Comparison of ENCODE assay signal across 22 mouse cellular contexts in genomic region chr6:53477501-53477900, GRCm38 (mm10).
A peak's percentile ranks its signal among the peaks of the same experiment; 100 is the strongest.
DNase-seq lines count a peak whose midpoint lies in the region; ATAC-seq and TF ChIP-seq lines count a peak whose summit lies in the region.
"Had no signal": no experiment of that assay in that cellular context is flagged by ENCODE, and none has a peak within 500 bp of the region (broad histone marks: within the 10 kb centered on the region; RNA-seq: fewer than 3 reads in every experiment).

No protein-coding gene starts in this region.

- H3K4me3 ChIP-seq in gastrocnemius, adult 2 months, result no peak overlapping the region
- H3K4me3 ChIP-seq in intestine, embryonic 14.5 days (ENCODE audit: low read depth, low read length), result no peak overlapping the region
- H3K4me3 ChIP-seq in intestine, embryonic 16.5 days (ENCODE audit: low read length), result no peak overlapping the region
- no peak overlapping the region for H3K4me3 ChIP-seq in liver, embryonic 11.5 days (ENCODE audit: low read depth, low read length)
- no peak overlapping the region for H3K4me3 ChIP-seq in liver, embryonic 12.5 days

- ATAC-seq in intestine, embryonic 14.5 days (replicated peaks; ENCODE audit: low FRiP score, low TSS enrichment, low read depth), result no peak
- no peak for ATAC-seq in intestine, embryonic 16.5 days
- no peak for ATAC-seq in liver, embryonic 11.5 days (replicated peaks; ENCODE audit: low FRiP score)
- ATAC-seq in liver, embryonic 12.5 days, result no peak
- ATAC-seq: activated CD4-positive, CD25-positive, alpha-beta regulatory T cell, adult 4 months; CD4-positive, CD25-positive, alpha-beta regulatory T cell, adult 4 months; Patski had no signal

- H3K27ac ChIP-seq in gastrocnemius, adult 2 months, result no peak overlapping the region
- H3K27ac ChIP-seq in intestine, embryonic 14.5 days (ENCODE audit: low read depth), result no peak overlapping the region
- no peak overlapping the region for H3K27ac ChIP-seq in intestine, embryonic 16.5 days (ENCODE audit: low read length)
- no peak overlapping the region for H3K27ac ChIP-seq in liver, embryonic 11.5 days (ENCODE audit: low read depth, low read length)
- H3K27ac ChIP-seq in liver, embryonic 12.5 days, result no peak overlapping the region

- 90% methylated on average over 5 of the region's 5 CpGs for WGBS in intestine, embryonic 14.5 days
- 90% methylated on average over 5 of the region's 5 CpGs for WGBS in intestine, embryonic 16.5 days
- 76% methylated on average over 5 of the region's 5 CpGs for WGBS in liver, embryonic 11.5 days
- WGBS in liver, embryonic 12.5 days (ENCODE audit: insufficient replicate concordance), result 68% methylated on average over 5 of the region's 5 CpGs

- H3K4me2 ChIP-seq in intestine, embryonic 14.5 days (ENCODE audit: low read length), result no peak overlapping the region
- no peak overlapping the region for H3K4me2 ChIP-seq in intestine, embryonic 16.5 days (ENCODE audit: low read depth, low read length)
- H3K4me2 ChIP-seq in liver, embryonic 11.5 days, result no peak overlapping the region
- no peak overlapping the region for H3K4me2 ChIP-seq in liver, embryonic 12.5 days

- intact Hi-C loops in gastrocnemius, adult 2 months (cut with DNase I), result loop anchor here (10.0 kb wide), 1 partner anchor 193 kb away; the partner anchor contains the start of gene Creb5

- DNase-seq in gastrocnemius, adult 2 months, result peak; percentile 24
- no peak for DNase-seq in gastrocnemius, postnatal 4 days (ENCODE audit: low spot score in 2 of 2)
- DNase-seq in heart, adult 11 months, result peak; percentile 91
- DNase-seq in heart, adult 8-10 months (ENCODE audit: low spot score), result no peak
- DNase-seq in intestine, embryonic 14.5 days (ENCODE audit: low spot score), result peak; percentile 27
- DNase-seq in liver, embryonic 11.5 days (ENCODE audit: low spot score), result peak; percentile 9
- DNase-seq: adrenal gland, adult 2 months; adrenal gland, adult 8-10 months; adrenal gland, postnatal 10 days; adrenal gland, postnatal 14 days; adrenal gland, postnatal 25 days; adrenal gland, postnatal 36 days; B cell, adult 2 months; cerebellum, adult 11 months; cerebellum, adult 11-12 months had no signal

- no peak overlapping the region for H3K9ac ChIP-seq in intestine, embryonic 14.5 days (ENCODE audit: low read length)
- H3K9ac ChIP-seq in intestine, embryonic 16.5 days (ENCODE audit: low read depth, low read length), result no peak overlapping the region
- no peak overlapping the region for H3K9ac ChIP-seq in liver, embryonic 11.5 days (ENCODE audit: low read depth, low read length)
- H3K9ac ChIP-seq in liver, embryonic 12.5 days, result no peak overlapping the region

- H3K9me3 ChIP-seq in intestine, embryonic 14.5 days (ENCODE audit: control insufficient read depth, low read length), result no peaks in the 10 kb centered on the region
- no peaks in the 10 kb centered on the region for H3K9me3 ChIP-seq in intestine, embryonic 16.5 days (ENCODE audit: control insufficient read depth, low read length)
- H3K9me3 ChIP-seq in liver, embryonic 11.5 days (ENCODE audit: control insufficient read depth, low read length), result no peaks in the 10 kb centered on the region
- H3K9me3 ChIP-seq in liver, embryonic 12.5 days (replicated peaks), result no peaks in the 10 kb centered on the region

- no peaks in the 10 kb centered on the region for H3K36me3 ChIP-seq in intestine, embryonic 14.5 days (ENCODE audit: control insufficient read depth, insufficient read depth, low read length)
- H3K36me3 ChIP-seq in intestine, embryonic 16.5 days (ENCODE audit: control insufficient read depth, insufficient read depth, low read length), result no peaks in the 10 kb centered on the region
- no peaks in the 10 kb centered on the region for H3K36me3 ChIP-seq in liver, embryonic 11.5 days (ENCODE audit: control insufficient read depth, insufficient read depth, low read length)
- H3K36me3 ChIP-seq in liver, embryonic 12.5 days, result no peaks in the 10 kb centered on the region
- H3K36me3 ChIP-seq: G1E had no signal

- TF ChIP-seq CTCF in gastrocnemius, adult 2 months (IDR thresholded peaks at IDR 0.05), result no peak

- no peaks in the 10 kb centered on the region for H3K27me3 ChIP-seq in intestine, embryonic 14.5 days (replicated peaks; ENCODE audit: control insufficient read depth, insufficient read depth, low read length)
- no peaks in the 10 kb centered on the region for H3K27me3 ChIP-seq in intestine, embryonic 16.5 days (replicated peaks; ENCODE audit: control insufficient read depth, insufficient read depth, low read length)
- H3K27me3 ChIP-seq in liver, embryonic 11.5 days (replicated peaks; ENCODE audit: control insufficient read depth, insufficient read depth, low read length), result no peaks in the 10 kb centered on the region
- H3K27me3 ChIP-seq in liver, embryonic 12.5 days (replicated peaks), result no peaks in the 10 kb centered on the region
- H3K27me3 ChIP-seq: CH12.LX, Patski had no signal

- H3K4me1 ChIP-seq in intestine, embryonic 14.5 days (replicated peaks; ENCODE audit: control insufficient read depth, insufficient read depth, low read length), result no peaks in the 10 kb centered on the region
- H3K4me1 ChIP-seq in intestine, embryonic 16.5 days (ENCODE audit: control insufficient read depth, insufficient read depth, low read length), result no peaks in the 10 kb centered on the region
- no peaks in the 10 kb centered on the region for H3K4me1 ChIP-seq in liver, embryonic 11.5 days (replicated peaks; ENCODE audit: control insufficient read depth, insufficient read depth, low read length)
- H3K4me1 ChIP-seq in liver, embryonic 12.5 days, result no peaks in the 10 kb centered on the region

Comparison
In these comparisons a context has a peak if more than half of its experiments do, and no peak if none do; other contexts are left out.
1. DNase-seq: peak in gastrocnemius, adult 2 months (single experiment), heart, adult 11 months (single experiment), intestine, embryonic 14.5 days (single experiment) and liver, embryonic 11.5 days (single experiment); none in gastrocnemius, postnatal 4 days (0 of 2) and heart, adult 8-10 months (single experiment).